Mouse (Mus musculus): ENCODE measurements around the gene Ghr. TPM values are rescaled to one million over a fixed set of nuclear protein-coding genes. Genes with fewer than 3 reads are reported as not detected.
A peak's percentile ranks its signal among the peaks of the same experiment; 100 is the strongest.

Gene Ghr
- polyA plus RNA-seq, 1 experiment from 2014 or later = 133 TPM

DNA sequence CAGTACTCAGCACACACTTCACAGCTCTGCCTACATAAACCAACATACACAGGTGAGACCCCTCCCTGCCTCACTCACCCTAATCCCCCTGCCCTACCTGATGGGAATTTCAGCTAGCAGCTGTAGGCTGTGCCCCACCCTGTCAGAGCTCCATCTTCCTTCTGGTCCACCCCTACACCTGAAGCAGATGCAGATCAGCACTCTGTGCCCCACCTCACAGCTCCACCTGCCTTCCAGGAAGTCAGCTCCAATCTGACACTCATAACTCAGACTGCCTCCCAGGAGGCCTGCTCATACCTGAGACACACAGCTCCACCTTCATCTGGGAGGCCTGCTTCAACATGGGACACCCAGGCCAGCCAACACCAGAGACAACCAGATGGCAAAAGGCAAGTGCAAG, 192.6 kb downstream of the Ghr start:
- Histone ChIP-seq H3K4me3 (ENCODE audit: low read depth, low read length) (no peak overlapping the region), H3K36me3 (ENCODE audit: insufficient read depth) (no peaks in the 10 kb centered on the region), H3K9ac (no peak overlapping the region), H3K27ac (ENCODE audit: low read depth) (no peak overlapping the region), H3K9me3 (ENCODE audit: low read depth, low read length) (no peaks in the 10 kb centered on the region; the same call in 1 of the 2 replicates), H3K4me2 (no peak overlapping the region), H3K4me1 (ENCODE audit: insufficient read depth) (no peaks in the 10 kb centered on the region; the same call in 1 of the 2 replicates), H3K27me3 (ENCODE audit: insufficient read depth, low read length) (no peaks in the 10 kb centered on the region)
- TF ChIP-seq CTCF (IDR thresholded peaks at IDR 0.05; ENCODE audit: low read depth) = no peak
- DNase-seq = no peak
- no peak for ATAC-seq (ENCODE audit: insufficient read depth)

DNA sequence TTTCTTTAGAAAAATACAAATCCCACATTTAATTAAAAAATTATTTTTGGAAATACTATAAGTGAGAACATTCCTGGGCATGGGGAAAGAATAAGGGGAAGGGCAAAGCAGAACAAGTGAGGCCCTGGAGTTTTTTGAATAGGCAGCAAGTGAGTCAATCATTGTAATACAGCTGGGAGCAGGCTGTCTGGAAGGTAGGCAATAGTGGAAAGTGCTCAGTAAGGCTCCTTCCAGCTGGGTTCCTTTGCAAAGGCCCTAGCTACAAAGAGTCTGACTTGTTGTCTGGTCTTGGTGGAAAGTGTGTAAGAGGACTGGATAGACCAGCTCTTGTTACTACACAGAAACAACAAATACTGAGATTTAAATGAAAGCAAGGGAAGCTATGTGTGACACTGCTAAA, 194.3 kb downstream of the Ghr start:
- no peaks in the 10 kb centered on the region; the same call in 1 of the 2 replicates for H3K9me3 ChIP-seq (ENCODE audit: low read depth, low read length)
- peak; percentile 34 for ATAC-seq (ENCODE audit: insufficient read depth)
- no peak for TF ChIP-seq CTCF (IDR thresholded peaks at IDR 0.05; ENCODE audit: low read depth)
- DNase-seq = peak; percentile 15
- no peaks in the 10 kb centered on the region for H3K27me3 ChIP-seq (ENCODE audit: insufficient read depth, low read length)
- H3K4me2 ChIP-seq = no peak overlapping the region
- no peak overlapping the region for H3K4me3 ChIP-seq (ENCODE audit: low read depth, low read length)
- no peak overlapping the region for H3K9ac ChIP-seq
- no peak overlapping the region for H3K27ac ChIP-seq (ENCODE audit: low read depth)
- H3K36me3 ChIP-seq (ENCODE audit: insufficient read depth) = no peaks in the 10 kb centered on the region
- H3K4me1 ChIP-seq (ENCODE audit: insufficient read depth) = no peaks in the 10 kb centered on the region; the same call in 1 of the 2 replicates

- Histone ChIP-seq H3K9ac (no peak overlapping the region), H3K4me2 (no peak overlapping the region), H3K9me3 (ENCODE audit: low read depth, low read length) (no peaks in the 10 kb centered on the region; the same call in 1 of the 2 replicates), H3K27me3 (ENCODE audit: insufficient read depth, low read length) (no peaks in the 10 kb centered on the region), H3K4me1 (ENCODE audit: insufficient read depth) (no peaks in the 10 kb centered on the region; the same call in 1 of the 2 replicates), H3K27ac (ENCODE audit: low read depth) (no peak overlapping the region), H3K4me3 (ENCODE audit: low read depth, low read length) (no peak overlapping the region), H3K36me3 (ENCODE audit: insufficient read depth) (no peaks in the 10 kb centered on the region)
- TF ChIP-seq CTCF (IDR thresholded peaks at IDR 0.05; ENCODE audit: low read depth) = no peak
- peak; percentile 79 for DNase-seq
- ATAC-seq (ENCODE audit: insufficient read depth) = peak; percentile 58
- WGBS = 38% methylated on average over 2 of the region's 2 CpGs
Observed at GRCm38 (mm10) chr15:3388485-3388884, 194.8 kb downstream of the Ghr start.

GRCm38 (mm10) chr15:3383788-3384187, 199.5 kb downstream of the Ghr start:
- TF ChIP-seq CTCF (IDR thresholded peaks at IDR 0.05; ENCODE audit: low read depth) = no peak
- no peaks in the 10 kb centered on the region for H3K27me3 ChIP-seq (ENCODE audit: insufficient read depth, low read length)
- ATAC-seq (ENCODE audit: insufficient read depth) (peak; percentile 53; the same call in 1 of the 2 replicates), DNase-seq (peak; percentile 79)
- H3K4me3 ChIP-seq (ENCODE audit: low read depth, low read length) = no peak overlapping the region
- no peak overlapping the region for H3K9ac ChIP-seq
- WGBS = 15% methylated on average over 2 of the region's 2 CpGs
- H3K9me3 ChIP-seq (ENCODE audit: low read depth, low read length) = no peaks in the 10 kb centered on the region
- H3K4me1 ChIP-seq (ENCODE audit: insufficient read depth) = 0 out of 2 replicates have a peak, but pooled peaks cover 3% of the 10 kb centered on the region
- no peaks in the 10 kb centered on the region for H3K36me3 ChIP-seq (ENCODE audit: insufficient read depth)
- H3K27ac ChIP-seq (ENCODE audit: low read depth) = no peak overlapping the region
- H3K4me2 ChIP-seq = no peak overlapping the region

DNA sequence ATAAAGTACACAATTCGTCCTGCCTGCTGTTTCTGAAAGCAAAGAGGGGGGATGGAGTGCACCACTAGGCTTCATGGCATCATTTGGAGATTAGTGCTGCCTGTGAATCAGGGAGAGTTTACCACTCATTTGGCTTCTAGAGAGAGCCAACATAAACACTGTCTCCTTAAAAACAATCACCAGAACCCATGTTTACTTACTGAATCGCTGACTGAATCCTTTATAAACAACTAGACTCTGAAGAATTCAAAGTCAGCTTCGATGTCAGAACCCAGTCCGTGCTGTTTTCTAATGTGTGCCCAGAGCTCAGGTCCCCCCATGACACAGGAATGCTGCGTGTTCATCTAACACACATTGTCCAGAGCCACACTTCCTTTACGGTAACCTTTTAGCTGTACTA, 201.9 kb downstream of the Ghr start:
- no peak overlapping the region for H3K4me3 ChIP-seq (ENCODE audit: low read depth, low read length)
- H3K36me3 ChIP-seq (ENCODE audit: insufficient read depth) = no peaks in the 10 kb centered on the region
- 0 out of 2 replicates have a peak, but pooled peaks cover 3% of the 10 kb centered on the region for H3K4me1 ChIP-seq (ENCODE audit: insufficient read depth)
- DNase-seq (peak; percentile 77), ATAC-seq (ENCODE audit: insufficient read depth) (peak; percentile 90)
- 17% methylated on average over 6 of the region's 6 CpGs for WGBS
- no peak overlapping the region for H3K4me2 ChIP-seq
- H3K27ac ChIP-seq (ENCODE audit: low read depth) = peak overlapping the region; percentile 19
- no peaks in the 10 kb centered on the region for H3K27me3 ChIP-seq (ENCODE audit: insufficient read depth, low read length)
- no peak overlapping the region for H3K9ac ChIP-seq
- H3K9me3 ChIP-seq (ENCODE audit: low read depth, low read length) = no peaks in the 10 kb centered on the region
- TF ChIP-seq CTCF (IDR thresholded peaks at IDR 0.05; ENCODE audit: low read depth) = no peak

- Histone ChIP-seq H3K36me3 (ENCODE audit: insufficient read depth) (no peaks in the 10 kb centered on the region), H3K27me3 (ENCODE audit: insufficient read depth, low read length) (no peaks in the 10 kb centered on the region), H3K27ac (ENCODE audit: low read depth) (no peak overlapping the region), H3K9ac (no peak overlapping the region), H3K9me3 (ENCODE audit: low read depth, low read length) (peaks cover 14% of the 10 kb centered on the region), H3K4me3 (ENCODE audit: low read depth, low read length) (no peak overlapping the region), H3K4me2 (no peak overlapping the region), H3K4me1 (ENCODE audit: insufficient read depth) (no peaks in the 10 kb centered on the region)
- no peak for TF ChIP-seq CTCF (IDR thresholded peaks at IDR 0.05; ENCODE audit: low read depth)
- peak; percentile 18 for DNase-seq
- no peak for ATAC-seq (ENCODE audit: insufficient read depth)
- WGBS = 65% methylated on average over 2 of the region's 2 CpGs
Observed at GRCm38 (mm10) chr15:3368261-3368832, 214.9 kb downstream of the Ghr start.

DNA sequence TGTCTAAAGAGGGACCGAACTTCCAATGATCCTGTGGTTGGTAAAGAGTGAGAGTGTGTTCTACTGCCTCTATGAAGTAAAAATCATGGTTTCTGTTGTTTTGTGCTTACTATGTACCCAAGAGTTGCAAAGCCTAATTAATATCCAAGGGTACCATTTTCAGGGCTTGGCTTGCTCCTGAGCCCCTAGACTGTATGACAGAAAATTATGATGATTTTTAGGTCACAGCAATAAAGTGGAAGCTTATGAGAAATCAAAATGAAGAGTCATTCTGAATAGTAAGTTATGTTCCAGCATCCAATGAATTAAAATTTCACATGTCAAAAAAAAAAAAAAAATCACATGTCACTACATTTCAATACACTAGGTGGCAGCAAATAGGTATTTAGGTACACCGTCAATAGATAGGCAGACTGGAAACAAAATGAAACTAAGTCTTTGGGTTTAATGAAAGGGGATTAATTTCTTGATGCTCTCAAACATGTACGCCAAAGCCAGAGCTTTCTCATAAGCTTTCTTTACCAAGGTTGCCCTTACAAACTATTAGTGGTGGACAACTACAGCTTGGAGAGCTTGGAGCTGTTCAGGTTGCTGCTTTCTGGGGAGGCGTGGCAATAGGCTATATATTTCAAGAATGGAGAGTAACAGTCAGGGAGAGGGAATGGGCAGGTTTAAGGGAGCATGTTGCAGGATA, 227.1 kb downstream of the Ghr start:
- no peak overlapping the region for H3K9ac ChIP-seq
- DNase-seq (peak; percentile 71), ATAC-seq (ENCODE audit: insufficient read depth) (no peak; the same call in 1 of the 2 replicates)
- peak overlapping the region; percentile 7; the same call in 1 of the 2 replicates for H3K4me2 ChIP-seq
- no peak overlapping the region for H3K4me3 ChIP-seq (ENCODE audit: low read depth, low read length)
- 60% methylated on average over 4 of the region's 4 CpGs for WGBS
- no peak overlapping the region for H3K27ac ChIP-seq (ENCODE audit: low read depth)
- no peaks in the 10 kb centered on the region for H3K4me1 ChIP-seq (ENCODE audit: insufficient read depth)
- H3K36me3 ChIP-seq (ENCODE audit: insufficient read depth) = no peaks in the 10 kb centered on the region
- H3K27me3 ChIP-seq (ENCODE audit: insufficient read depth, low read length) = no peaks in the 10 kb centered on the region
- H3K9me3 ChIP-seq (ENCODE audit: low read depth, low read length) = no peaks in the 10 kb centered on the region
- TF ChIP-seq CTCF (IDR thresholded peaks at IDR 0.05; ENCODE audit: low read depth) = peak; percentile 63

Measured in lung, embryonic 14.5 days (tissue).